Mouse (Mus musculus): ENCODE results near the gene Atp13a3.

DNA sequence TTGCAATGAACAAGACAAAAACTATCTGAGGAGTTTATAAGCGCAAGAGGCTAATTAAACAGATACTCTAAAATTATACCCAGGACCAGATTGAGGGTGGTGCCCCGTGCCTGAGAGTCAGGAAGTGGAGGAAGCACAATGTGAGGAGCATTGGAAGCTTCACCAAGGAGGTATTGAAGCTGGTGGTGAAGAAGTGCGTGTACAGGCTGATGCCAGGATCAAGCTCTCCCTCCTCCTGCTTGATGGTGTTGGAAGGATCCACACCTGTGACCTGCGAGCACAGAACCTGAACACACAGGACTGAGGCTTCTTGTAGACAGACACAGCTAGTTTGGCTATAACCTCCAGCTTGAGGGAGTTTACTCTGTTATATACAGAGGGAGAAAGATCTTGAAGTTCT is 99.7 kb downstream of the Atp13a3 start:
- TF ChIP-seq CTCF (conservative IDR thresholded peaks at IDR 0.05; ENCODE audit: low read length) (no peak), NANOG (IDR thresholded peaks at IDR 0.05; ENCODE audit: borderline replicate concordance, low read length) (no peak), POU5F1 (IDR thresholded peaks at IDR 0.05; ENCODE audit: borderline replicate concordance, low read length) (no peak)
